Mouse (Mus musculus): Measurements from ENCODE around the gene Galnt18.

- TF ChIP-seq CTCF (IDR thresholded peaks at IDR 0.05) (no peak), EP300 (IDR thresholded peaks at IDR 0.05) (no peak)
Measured at GRCm38 (mm10) chr7:111712797-111713196, 67.0 kb downstream of the Galnt18 start.
